Mouse (Mus musculus): ENCODE data around the gene Ip6k2. TPM values are rescaled to one million over a fixed set of nuclear protein-coding genes. Genes with fewer than 3 reads are reported as not detected.

Gene Ip6k2
- total RNA-seq, 2 experiments from 2014 or later: 240 to 270 TPM

GRCm38 (mm10) chr9:108782836-108783547 lies 604 bp upstream of the Ip6k2 start:
- DNase-seq (ENCODE audit: low spot score in 2 of 2): no peak

GRCm38 (mm10) chr9:108785416-108785815 lies 1.8 kb downstream of the Ip6k2 start:
- DNase-seq (ENCODE audit: low spot score in 2 of 2): no peak

DNA sequence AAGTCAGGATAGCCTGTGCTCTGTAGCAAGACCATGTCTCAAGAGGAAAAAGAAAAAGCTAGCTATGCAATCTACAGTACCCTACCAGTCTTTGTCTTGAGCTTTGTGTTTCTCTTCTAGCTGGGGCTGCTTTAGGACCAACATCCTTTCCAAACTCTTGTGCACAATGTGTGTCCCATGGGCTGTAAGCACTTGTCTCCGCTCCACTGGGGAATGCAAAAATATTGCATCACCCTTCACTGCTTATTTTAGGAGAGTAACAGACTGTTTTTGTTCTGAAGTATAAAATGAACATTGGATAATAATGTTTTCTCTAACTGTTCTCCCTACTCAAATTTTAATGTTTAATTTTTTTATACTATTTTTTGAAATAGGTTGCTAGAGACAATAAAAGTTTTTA lies 2.9 kb downstream of the Ip6k2 start:
- no peak for DNase-seq (ENCODE audit: low spot score in 2 of 2)

DNA sequence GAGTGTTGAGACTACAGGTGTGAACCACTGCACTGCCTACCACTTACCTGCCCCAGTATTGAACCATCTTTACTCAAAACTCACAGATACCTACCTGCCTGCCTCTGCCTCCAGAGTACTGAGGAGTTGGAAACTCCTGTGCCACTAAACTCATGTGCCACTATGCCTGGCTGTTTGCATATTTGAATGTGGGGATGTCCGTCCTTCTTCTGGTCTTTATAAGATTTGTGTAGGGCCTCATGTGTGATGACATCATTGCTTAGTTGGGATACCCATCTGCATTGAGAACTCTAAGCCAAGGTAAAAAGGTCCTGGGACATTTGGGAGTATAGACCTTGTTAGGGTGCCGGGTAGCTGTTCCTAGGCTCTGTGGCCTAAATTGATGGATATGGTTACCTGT lies 3.5 kb downstream of the Ip6k2 start:
- no peak for DNase-seq (ENCODE audit: low spot score in 2 of 2)

- DNase-seq (ENCODE audit: low spot score in 2 of 2): no peak
Observed at GRCm38 (mm10) chr9:108788713-108789112, 5.1 kb downstream of the Ip6k2 start.

DNA sequence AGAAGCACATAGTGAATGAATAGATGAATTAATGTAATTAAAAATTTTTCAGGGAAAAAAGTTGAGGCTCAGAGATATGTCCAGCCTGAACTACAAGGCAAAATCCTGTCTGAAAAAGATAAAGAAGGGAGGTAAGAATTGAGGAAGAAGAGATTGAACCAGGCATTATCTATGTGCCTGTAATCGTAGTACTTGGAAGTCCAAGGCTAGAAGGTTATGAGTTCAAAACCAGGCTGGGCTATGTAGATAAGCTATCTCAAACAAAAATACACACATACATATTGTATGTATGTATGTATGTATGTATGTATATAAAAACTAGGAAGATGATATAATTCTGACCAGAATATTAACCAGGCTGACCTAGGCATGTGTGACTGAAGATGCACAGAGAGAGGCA lies 8.7 kb downstream of the Ip6k2 start:
- DNase-seq (ENCODE audit: low spot score in 2 of 2): no peak

DNA sequence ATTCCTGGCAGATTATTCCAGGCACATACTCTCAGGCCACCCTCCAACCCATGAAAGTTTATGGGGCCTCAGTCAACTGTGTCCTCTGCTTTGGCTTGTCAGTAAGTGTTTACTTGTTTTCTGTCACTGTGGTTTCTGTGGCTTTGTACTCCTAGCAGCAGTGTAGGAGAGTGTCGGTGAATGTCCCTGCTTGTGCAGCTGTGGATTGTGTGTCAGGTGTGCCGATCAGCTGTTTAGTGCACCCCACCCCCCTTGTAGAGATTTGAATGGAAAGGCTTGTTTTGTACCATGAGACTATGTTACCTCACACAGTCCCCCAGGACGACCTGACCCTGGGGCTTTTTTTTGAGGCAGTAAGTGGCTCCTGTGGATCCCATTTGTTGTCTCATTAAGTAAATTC lies 9.1 kb downstream of the Ip6k2 start:
- DNase-seq (ENCODE audit: low spot score in 2 of 2): no peak

GRCm38 (mm10) chr9:108795281-108795680 lies 11.7 kb downstream of the Ip6k2 start:
- DNase-seq (ENCODE audit: low spot score in 2 of 2): no peak

DNA sequence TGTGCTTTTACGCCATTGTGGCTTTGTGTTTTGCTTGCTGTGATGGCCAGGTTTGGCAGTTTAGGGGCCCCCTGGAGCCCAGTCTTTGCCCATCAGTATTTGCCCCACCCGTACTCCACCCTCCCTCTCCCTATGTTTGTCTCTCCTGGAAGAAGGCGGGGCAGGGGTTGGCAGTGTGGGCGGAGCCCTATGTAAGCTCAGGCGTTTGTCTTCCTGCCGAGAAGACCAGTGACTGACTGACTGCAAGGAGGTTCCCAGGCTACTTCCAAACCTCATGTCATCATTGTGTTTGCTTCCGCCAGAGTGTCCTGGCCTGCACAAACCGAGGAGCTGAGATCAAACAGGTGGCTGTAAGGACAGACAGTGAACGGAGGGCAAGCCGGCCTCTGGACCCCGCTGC lies 12.2 kb downstream of the Ip6k2 start:
- DNase-seq (ENCODE audit: low spot score in 2 of 2): peak in 1 of 2 experiments; percentile 70

DNA sequence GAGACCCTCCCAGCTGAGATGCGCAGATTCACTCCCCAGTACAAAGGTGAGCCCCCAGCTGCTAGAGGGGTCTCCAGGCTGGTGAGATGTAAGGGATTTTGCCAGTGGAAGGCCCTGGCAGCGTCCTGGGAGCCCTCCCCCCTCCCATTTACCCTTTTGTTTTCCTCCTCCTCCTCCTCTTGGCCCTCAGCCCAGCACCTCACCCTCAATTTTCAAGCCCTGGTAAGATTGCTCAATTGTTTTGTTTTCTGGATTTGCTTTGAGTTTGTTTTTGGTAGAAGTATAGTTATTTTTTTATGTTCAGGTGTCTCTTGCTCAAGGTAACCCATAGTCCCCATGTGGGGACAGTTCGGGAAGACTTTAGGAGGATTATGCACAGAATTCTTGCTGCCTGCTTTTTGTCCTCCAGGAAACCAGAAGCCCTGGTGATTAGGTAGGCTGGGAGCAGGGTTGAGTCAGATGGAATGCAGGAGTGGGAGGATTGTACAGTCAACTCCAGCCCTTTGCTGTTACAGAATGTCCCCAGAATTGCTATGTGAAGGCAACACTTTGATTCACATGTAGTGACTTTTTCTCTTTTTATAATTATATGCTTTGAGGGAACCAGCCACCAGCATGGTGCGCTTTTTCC lies 12.9 kb downstream of the Ip6k2 start:
- peak; percentile 57 to 86 for DNase-seq (ENCODE audit: low spot score in 2 of 2)

- DNase-seq (ENCODE audit: low spot score in 2 of 2): peak in 1 of 2 experiments; percentile 72
Observed at GRCm38 (mm10) chr9:108797477-108797876, 13.9 kb downstream of the Ip6k2 start.

GRCm38 (mm10) chr9:108798508-108799075 lies 15.0 kb downstream of the Ip6k2 start:
- no peak for DNase-seq (ENCODE audit: low spot score in 2 of 2)

DNA sequence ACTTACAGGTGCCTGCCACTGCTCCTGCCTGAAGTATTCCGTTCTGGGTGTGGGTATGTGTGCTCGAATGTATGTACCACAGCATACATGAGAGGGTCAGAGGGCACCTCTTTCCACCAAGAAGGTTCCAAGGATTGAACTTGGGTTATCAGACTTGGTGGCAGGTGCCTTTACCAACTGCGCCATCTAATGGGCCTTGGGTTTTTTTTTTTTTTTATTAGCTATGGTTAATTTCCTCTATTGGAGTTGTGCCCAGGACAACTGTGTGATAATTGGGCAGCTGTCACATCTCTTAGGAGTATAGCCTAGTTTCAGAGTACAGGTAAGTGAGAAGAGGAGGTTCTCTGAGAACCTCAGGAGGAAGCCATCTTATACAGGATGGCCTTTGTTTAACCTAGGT lies 16.0 kb downstream of the Ip6k2 start:
- DNase-seq (ENCODE audit: low spot score in 2 of 2): peak in 1 of 2 experiments; percentile 34

DNA sequence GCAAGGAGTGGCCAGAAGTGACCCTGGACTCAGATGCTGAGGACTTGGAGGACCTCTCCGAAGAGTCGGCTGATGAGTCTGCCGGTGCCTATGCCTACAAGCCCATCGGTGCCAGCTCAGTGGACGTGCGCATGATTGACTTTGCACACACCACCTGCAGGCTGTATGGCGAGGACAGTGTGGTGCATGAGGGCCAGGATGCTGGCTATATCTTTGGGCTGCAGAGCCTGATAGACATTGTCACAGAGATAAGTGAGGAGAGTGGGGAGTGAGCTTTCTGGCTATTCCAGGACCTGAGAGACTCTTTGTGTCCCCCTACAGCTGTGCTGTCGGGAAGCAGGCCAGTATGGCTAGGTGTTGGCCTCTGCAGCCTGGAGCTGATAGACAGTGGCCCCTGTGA lies 22.2 kb downstream of the Ip6k2 start:
- no peak for DNase-seq (ENCODE audit: low spot score in 2 of 2)

DNA sequence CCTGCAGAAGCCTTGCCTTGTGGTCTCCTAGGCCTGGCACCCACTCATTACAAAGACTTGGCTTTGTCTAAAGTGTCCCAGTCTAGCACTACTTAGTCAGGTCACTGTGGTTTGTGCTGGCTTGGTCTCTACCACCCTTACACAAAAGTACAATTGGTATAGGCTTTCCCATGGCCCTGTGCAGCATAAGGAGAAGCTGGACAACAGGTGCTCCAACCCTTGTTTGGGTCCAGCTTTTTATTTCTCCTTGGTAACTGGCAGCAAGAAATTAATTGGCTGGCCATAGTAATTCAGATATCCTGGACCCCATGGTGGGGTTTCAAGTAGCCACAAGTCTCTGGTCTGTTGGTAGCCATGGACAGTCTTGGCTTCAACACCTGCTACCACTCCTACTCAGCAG lies 22.8 kb downstream of the Ip6k2 start:
- DNase-seq (ENCODE audit: low spot score in 2 of 2): no peak

GRCm38 (mm10) chr9:108806831-108807230 lies 23.2 kb downstream of the Ip6k2 start:
- DNase-seq (ENCODE audit: low spot score in 2 of 2): no peak

- DNase-seq (ENCODE audit: low spot score in 2 of 2): no peak
Observed at GRCm38 (mm10) chr9:108807674-108808073, 24.1 kb downstream of the Ip6k2 start.

- DNase-seq (ENCODE audit: low spot score in 2 of 2): peak; percentile 89 to 95
Observed at GRCm38 (mm10) chr9:108808163-108808665, 24.6 kb downstream of the Ip6k2 start, which contains the start of gene Nckipsd. Gene Nckipsd, plus strand, starts transcription at chr9:108808368.

GRCm38 (mm10) chr9:108809188-108809587 lies 25.6 kb downstream of the Ip6k2 start:
- no peak for DNase-seq (ENCODE audit: low spot score in 2 of 2)

DNA sequence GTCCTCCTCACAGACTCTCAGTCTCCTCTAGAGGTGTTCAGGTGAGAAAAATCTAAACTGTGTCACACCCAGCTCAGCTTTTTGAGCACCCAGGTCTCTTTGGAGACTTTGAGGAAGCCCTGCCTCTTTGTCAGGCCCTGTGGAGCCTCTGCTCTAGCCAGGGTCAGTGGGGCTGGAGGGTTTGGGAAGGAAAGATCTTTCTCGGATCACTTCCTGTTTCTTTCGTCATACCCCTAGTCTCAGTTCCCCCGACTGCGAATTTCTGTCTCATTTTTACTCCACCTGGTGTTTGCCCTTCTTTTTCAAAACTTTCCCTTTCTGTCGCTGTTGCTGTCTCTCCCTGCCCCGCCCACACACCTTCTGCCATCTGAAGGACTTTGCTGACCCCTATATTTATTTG lies 26.1 kb downstream of the Ip6k2 start:
- no peak for DNase-seq (ENCODE audit: low spot score in 2 of 2)

- no peak for DNase-seq (ENCODE audit: low spot score in 2 of 2)
Observed at GRCm38 (mm10) chr9:108810516-108810915, 26.9 kb downstream of the Ip6k2 start.

DNA sequence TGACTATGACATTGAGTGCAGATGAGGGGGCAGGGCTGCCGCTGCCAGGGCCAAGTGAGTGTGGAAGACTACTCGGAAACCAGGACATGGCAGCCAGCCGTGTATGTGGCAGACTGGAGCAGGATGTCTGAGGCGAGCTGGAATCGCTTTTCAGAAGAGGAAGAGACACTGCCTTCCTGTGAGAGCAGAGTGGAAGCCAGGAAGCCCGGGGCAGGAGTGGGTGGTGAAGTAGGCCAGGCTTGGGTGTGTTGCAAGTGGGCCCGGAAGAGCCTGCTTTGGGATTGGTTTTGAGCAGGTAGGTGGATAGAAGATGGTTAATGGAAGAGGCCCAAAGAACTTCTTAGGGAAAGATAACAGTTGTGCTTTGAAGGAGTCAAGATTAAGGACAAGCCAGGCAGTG lies 32.0 kb downstream of the Ip6k2 start:
- DNase-seq (ENCODE audit: low spot score in 2 of 2): no peak
